Mouse (Mus musculus) kidney, postnatal 0 days (tissue): ENCODE data around the gene Acap2. TPM values are rescaled to one million over a fixed set of nuclear protein-coding genes. Genes with fewer than 3 reads are reported as not detected.
A peak's percentile ranks its signal among the peaks of the same experiment; 100 is the strongest.

Experiments
- ATAC-seq: fragments of 200-750 bp; cut with Nextera tagmentation; replicated peaks from 2 replicates; pipeline ENCODE4 v1.8.0; 2017; ENCODE audit warnings: low read depth, moderate number of reproducible peaks, moderate TSS enrichment, moderate library complexity; ENCODE audit not compliant: low FRiP score
- DNase-seq: peaks from one replicate; pipeline ENCODE4 v3.0.0-alpha.2; 2016; ENCODE audit warnings: low spot score
- H3K27ac ChIP-seq: fragments of 300-500 bp; sonication (generic); 2 replicates; pipeline ENCODE4 v1.5.1; 2014; ENCODE audit warnings: mild to moderate bottlenecking
- H3K27me3 ChIP-seq: fragments of 300-500 bp; sonication (generic); 2 replicates; pipeline ENCODE4 v1.6.1; 2014; ENCODE audit warnings: low read length, mixed read lengths; ENCODE audit not compliant: insufficient read depth
- H3K36me3 ChIP-seq: fragments of 300-500 bp; sonication (generic); 2 replicates; pipeline ENCODE4 v1.6.1; 2014; ENCODE audit warnings: low read length, mixed read lengths; ENCODE audit not compliant: insufficient read depth
- H3K4me1 ChIP-seq: fragments of 300-500 bp; sonication (generic); replicated peaks from 2 replicates; pipeline ENCODE4 v1.6.1; 2014; ENCODE audit warnings: antibody characterized with exemption, low read length, mixed read lengths; ENCODE audit not compliant: insufficient read depth
- H3K4me2 ChIP-seq: fragments of 300-500 bp; sonication (generic); 2 replicates; pipeline ENCODE4 v1.6.1; 2014; ENCODE audit warnings: mild to moderate bottlenecking, low read length, moderate library complexity, mixed read lengths
- H3K4me3 ChIP-seq: fragments of 300-500 bp; sonication (generic); replicated peaks from 2 replicates; pipeline ENCODE4 v1.5.1; 2014; ENCODE audit warnings: low read depth, low read length
- H3K9ac ChIP-seq: fragments of 300-500 bp; sonication (generic); 2 replicates; pipeline ENCODE4 v1.6.1; 2014; ENCODE audit warnings: low read depth, low read length
- H3K9me3 ChIP-seq: fragments of 300-500 bp; sonication (generic); replicated peaks from 2 replicates; pipeline ENCODE4 v1.6.1; 2016; ENCODE audit warnings: low read length, inconsistent platforms, mixed read lengths
- CTCF ChIP-seq: IDR thresholded peaks from 2 replicates; pipeline ENCODE4 v1.5.1; 2016; ENCODE audit warnings: antibody characterized with exemption, low read depth, mild to moderate bottlenecking, moderate library complexity
- WGBS: fragments of 180-500 bp; shearing (Covaris S2); extraction: QIAGEN DNeasy Blood & Tissue Kit; methylation state at CpG from one replicate; pipeline ENCODE4 v1.1.7; 2014; 5-methylcytosine and 5-hydroxymethylcytosine counted together
- polyA plus RNA-seq: library from polyadenylated mRNA; unstranded; fragments of >200 nt; fragmentation: Nextera tagmentation; extraction: Ambion mirVana; gene quantifications from 2 replicates; pipeline ENCODE4 v1.2.1, GENCODE M21; 2015

Acap2 gene
- polyA plus RNA-seq, 1 experiment from 2014 or later = 12.9 TPM

DNA sequence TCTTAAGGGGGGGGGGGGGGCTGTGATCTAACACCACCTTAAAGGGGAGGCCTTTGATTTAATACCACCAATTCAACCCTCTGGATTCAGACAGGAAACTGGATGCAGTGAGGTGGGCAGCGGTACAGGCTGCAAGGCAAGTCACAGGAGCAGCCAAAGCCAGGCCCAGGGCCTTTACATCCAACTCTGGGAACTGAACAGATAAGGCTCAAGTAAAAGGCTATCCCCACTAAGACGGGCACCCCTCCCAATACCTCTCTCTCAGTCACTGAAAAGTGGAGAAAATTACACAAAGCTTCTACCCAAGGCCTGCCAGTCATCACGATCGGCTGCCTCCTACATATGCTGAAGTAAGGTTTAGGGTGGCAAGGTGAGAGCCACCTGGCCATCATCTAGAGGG lies 141.3 kb downstream of the Acap2 start:
- DNase-seq = no peak
- Histone ChIP-seq H3K36me3 (no peaks in the 10 kb centered on the region), H3K4me3 (no peak overlapping the region), H3K9me3 (no peaks in the 10 kb centered on the region), H3K27me3 (no peaks in the 10 kb centered on the region), H3K4me2 (no peak overlapping the region), H3K27ac (no peak overlapping the region), H3K9ac (no peak overlapping the region), H3K4me1 (no peaks in the 10 kb centered on the region; the same call in 1 of the 2 replicates)
- TF ChIP-seq CTCF = no peak
- no peak for ATAC-seq
- 77% methylated on average over 4 of the region's 4 CpGs for WGBS

DNA sequence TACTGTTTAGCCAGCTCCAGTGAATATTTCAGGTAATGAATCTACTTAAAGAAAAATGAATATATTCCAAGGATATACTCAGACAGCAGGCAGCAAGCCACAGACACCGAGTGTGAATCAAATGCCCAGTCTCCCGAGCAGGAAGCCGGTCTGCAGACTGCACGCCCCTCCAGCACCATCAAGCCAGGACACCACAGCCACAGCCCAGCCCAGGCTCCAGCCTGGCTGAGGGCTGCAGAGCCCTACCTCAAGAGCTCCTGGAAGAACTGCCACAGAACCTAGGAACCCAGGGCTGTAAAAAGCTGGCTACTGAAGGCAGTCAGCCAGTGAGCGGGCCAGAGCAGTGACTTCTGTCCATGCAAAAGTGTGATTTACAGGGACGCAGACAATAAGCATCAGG lies 148.2 kb downstream of the Acap2 start:
- ATAC-seq = no peak
- Histone ChIP-seq H3K4me3 (no peak overlapping the region), H3K36me3 (no peaks in the 10 kb centered on the region), H3K4me1 (no peaks in the 10 kb centered on the region), H3K9me3 (no peaks in the 10 kb centered on the region), H3K27ac (0 out of 2 replicates have a peak overlapping the region, but pooled peaks have one; percentile 4), H3K4me2 (no peak overlapping the region), H3K27me3 (no peaks in the 10 kb centered on the region), H3K9ac (no peak overlapping the region)
- DNase-seq = no peak
- 63% methylated on average over 6 of the region's 6 CpGs for WGBS
- TF ChIP-seq CTCF = no peak

DNA sequence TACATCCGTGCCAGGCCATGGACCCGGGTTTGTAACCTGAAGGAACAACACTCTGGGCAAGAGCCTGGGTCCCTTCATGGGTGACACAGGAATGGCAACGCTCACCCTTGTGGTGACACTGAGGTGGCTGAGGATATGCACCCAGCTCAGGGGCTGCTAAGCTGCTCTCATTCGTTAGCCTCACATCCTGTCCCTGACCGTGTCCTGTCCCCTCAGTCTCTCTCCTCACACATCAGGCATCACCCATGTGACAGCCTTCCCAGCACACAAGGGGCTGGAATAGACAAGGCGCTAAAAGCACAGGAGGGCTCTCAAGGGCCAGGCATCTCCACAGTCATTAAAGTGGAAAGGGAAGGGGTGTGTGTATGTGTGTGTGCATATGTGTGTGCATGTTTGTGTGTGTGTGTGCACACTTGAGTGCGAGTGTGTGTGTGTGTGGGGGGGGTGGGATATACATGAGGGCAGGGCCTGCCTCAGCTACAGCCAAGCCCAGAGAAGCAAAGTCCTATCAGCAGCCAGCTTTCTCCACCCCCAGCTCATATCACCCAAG lies 148.8 kb downstream of the Acap2 start:
- Histone ChIP-seq H3K4me2 (no peak overlapping the region), H3K27ac (no peak overlapping the region), H3K4me3 (no peak overlapping the region), H3K4me1 (no peaks in the 10 kb centered on the region), H3K27me3 (no peaks in the 10 kb centered on the region), H3K9me3 (no peaks in the 10 kb centered on the region), H3K36me3 (no peaks in the 10 kb centered on the region), H3K9ac (no peak overlapping the region)
- ATAC-seq (no peak), DNase-seq (no peak)
- TF ChIP-seq CTCF = no peak
- 65% methylated on average over 7 of the region's 7 CpGs for WGBS

DNA sequence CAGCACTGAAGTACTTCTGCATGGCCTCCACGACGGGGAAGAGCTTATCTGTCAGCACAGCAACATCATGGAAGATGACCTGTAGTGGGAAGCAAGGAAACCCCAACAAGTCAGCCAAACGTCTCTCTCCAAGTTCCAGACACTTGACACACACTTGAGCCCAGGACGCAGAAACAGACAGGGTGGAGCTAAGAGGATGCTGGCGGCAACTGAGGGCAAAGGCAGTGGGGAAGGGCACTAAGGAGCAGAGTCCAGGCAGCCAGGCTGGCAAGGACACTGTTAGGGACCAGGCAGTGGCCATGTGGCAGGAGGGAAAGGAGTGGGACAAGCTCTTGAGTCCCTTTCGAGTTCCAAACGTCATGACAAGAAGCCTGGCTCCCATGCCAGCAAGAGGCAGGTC lies 150.3 kb downstream of the Acap2 start:
- no peaks in the 10 kb centered on the region for H3K9me3 ChIP-seq
- 75% methylated on average over 7 of the region's 7 CpGs for WGBS
- H3K36me3 ChIP-seq = no peaks in the 10 kb centered on the region
- DNase-seq = no peak
- H3K4me3 ChIP-seq = no peak overlapping the region
- H3K27ac ChIP-seq = no peak overlapping the region
- H3K27me3 ChIP-seq = no peaks in the 10 kb centered on the region
- ATAC-seq = no peak
- H3K4me2 ChIP-seq = no peak overlapping the region
- no peak overlapping the region for H3K9ac ChIP-seq
- no peaks in the 10 kb centered on the region for H3K4me1 ChIP-seq
- TF ChIP-seq CTCF = no peak

DNA sequence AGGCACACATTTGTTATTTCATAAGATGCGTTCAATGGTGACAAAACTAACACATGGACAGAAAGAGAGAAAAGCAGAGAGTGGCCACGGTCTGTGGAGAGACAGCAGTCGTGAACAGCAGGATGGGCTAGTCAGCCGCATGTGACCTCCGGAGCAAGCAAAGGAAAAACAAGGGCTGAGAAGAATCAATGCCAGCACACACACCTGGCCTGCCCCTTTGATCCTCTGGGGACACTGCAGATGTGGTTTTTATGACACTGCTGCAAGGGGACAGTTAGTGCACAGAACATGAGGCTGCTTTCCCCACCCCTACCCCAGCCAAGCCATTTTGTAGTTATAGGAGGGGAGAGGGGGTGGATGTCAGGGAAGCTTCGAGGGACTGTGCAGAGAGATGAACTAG lies 152.9 kb downstream of the Acap2 start:
- Histone ChIP-seq H3K27me3 (no peaks in the 10 kb centered on the region), H3K4me2 (no peak overlapping the region), H3K4me3 (no peak overlapping the region), H3K9ac (no peak overlapping the region), H3K36me3 (no peaks in the 10 kb centered on the region), H3K4me1 (no peaks in the 10 kb centered on the region), H3K27ac (no peak overlapping the region), H3K9me3 (no peaks in the 10 kb centered on the region)
- DNase-seq = no peak
- no peak for ATAC-seq
- 55% methylated on average over 6 of the region's 6 CpGs for whole genome bisulfite sequencing
- no peak for TF ChIP-seq CTCF

DNA sequence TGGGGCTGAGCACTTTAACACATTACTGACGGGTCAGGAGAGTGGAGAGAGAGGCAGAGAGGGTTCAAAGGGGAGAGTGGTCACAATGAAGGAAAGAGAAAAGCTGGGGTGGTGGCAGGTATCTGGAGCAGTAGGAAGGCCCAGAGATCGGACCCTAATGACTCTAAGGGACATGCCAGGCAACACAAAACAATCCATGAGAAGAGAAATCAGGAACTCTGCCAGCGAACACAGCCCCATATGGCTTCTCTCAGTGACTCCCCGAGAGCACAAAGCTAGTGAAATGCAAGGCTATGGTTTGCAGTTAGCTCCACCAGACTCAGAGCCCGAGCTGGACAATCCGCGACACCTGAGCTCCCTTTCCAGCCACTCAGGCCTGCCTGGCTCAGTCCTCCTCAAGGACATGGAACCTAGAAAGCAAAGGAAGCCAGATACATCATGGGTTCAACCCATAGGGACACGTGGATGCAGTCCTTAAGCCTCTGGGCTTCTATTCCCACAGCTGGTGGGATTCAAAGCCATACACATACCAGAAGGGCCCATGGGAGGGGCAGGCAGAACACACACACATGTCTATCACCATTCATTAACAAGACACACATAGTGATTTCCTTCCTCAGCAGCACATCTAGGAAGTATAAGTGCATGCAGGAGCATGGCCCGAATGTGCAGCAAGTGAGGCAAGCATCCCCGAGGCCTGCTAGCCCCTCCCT lies 153.7 kb downstream of the Acap2 start:
- Histone ChIP-seq H3K4me2 (no peak overlapping the region), H3K36me3 (no peaks in the 10 kb centered on the region), H3K27me3 (no peaks in the 10 kb centered on the region), H3K27ac (no peak overlapping the region), H3K9me3 (no peaks in the 10 kb centered on the region), H3K4me3 (no peak overlapping the region), H3K4me1 (no peaks in the 10 kb centered on the region), H3K9ac (no peak overlapping the region)
- 70% methylated on average over 10 of the region's 10 CpGs for WGBS
- DNase-seq (no peak), ATAC-seq (no peak)
- TF ChIP-seq CTCF = no peak

DNA sequence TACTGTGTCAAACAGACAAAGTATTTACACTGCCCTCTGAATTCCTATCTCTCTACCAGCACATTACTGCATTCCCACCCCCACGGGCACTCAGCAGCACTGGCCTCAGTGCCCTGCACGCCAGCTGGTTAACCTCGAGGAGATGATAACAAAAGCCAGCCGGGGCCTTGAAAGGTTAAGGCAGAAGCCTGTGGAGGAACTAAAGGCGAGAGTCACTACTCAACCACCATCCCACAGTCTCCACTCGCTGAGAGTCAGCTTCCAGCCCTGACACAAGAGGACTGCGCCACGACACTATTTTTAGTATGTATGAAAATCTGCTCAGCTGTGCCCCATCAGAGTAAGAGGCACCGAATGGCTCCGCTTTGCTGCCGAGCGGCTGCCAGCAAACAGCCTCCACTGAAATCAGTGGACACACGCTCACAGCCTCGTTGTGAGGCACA lies 154.8 kb downstream of the Acap2 start:
- no peak overlapping the region for H3K9ac ChIP-seq
- 62% methylated on average over 14 of the region's 14 CpGs for WGBS
- H3K27me3 ChIP-seq = no peaks in the 10 kb centered on the region
- DNase-seq = no peak
- TF ChIP-seq CTCF = no peak
- H3K4me2 ChIP-seq = no peak overlapping the region
- no peaks in the 10 kb centered on the region for H3K9me3 ChIP-seq
- ATAC-seq = no peak
- no peak overlapping the region for H3K4me3 ChIP-seq
- no peak overlapping the region for H3K27ac ChIP-seq
- no peaks in the 10 kb centered on the region for H3K36me3 ChIP-seq
- no peaks in the 10 kb centered on the region for H3K4me1 ChIP-seq
